Mouse (Mus musculus) B cell, adult 2 months (primary cell): ENCODE data around the gene Suco.

Experiments used
- DNase-seq, 2 experiments: peaks; one replicate each; pipeline ENCODE4 v3.0.0; 2022

The Suco gene

DNA sequence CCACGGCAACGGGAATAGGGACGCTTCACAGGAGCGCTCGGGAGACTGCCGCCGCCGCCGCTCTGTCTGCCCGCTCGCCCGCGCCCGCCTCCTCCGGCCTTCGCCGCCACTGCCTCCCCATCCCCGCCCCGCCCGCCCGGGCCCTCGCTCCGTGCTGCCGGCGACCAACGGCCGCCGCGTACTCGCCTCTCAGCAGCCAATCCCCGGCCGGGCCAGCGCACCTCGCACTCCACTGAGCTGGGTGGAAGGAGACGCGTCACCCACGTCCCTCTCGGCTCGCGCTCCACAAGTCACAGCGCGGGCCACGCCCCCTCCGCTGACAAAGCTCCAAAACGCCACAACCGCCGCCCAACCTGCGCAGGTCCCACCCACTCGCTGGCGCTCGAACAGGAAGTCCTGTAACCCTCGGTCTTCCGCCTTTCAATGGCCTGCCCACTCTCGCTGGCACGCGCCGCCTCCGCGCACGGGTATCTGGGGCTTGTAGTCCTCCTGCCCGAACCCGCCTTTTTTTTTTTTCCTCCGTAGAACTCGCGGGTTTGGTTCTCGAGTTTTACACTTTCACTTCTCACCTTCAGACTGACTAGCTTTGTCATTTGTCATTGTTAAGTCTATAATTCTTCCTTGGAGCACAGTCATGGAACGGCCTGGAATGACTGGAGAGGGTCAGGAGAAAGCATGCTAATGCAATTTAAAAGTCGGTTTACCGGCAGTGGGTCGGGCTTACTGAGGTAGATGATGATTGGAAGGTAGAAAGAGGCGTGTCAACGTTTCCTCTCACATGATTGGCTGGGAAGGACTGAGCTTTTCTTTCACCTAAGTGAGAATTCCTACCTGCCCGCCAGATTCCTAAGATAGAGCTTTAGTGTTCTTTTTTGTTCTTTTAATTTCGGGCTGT lies at the start of gene Suco:
TSS of gene Suco (minus strand) at position 130 of the 895 bp plus-strand sequence.
- peak; percentile 98 to 99 for DNase-seq

- DNase-seq = no peak
Measured at GRCm38 (mm10) chr1:161925281-161925805, 48.9 kb upstream of the Suco start.

DNA sequence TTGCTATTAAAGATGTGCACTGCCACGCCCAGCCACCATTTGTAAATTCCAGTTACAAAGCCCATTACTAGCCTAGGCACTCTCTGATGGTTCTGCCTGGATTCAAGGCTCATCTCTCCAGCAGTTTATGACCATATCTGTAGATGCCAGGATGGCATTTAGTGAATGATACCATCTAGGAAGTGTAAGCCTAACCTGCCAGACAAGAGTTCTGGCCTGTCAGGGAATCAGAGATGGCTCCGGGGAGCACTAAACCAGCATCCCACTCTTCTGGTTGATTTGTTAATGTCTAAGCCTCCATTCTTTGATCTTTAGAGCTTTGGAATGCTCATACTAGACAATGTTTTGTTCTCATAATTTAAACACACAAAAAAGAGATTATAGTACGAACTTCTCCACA lies 47.8 kb upstream of the Suco start:
- no peak for DNase-seq

DNA sequence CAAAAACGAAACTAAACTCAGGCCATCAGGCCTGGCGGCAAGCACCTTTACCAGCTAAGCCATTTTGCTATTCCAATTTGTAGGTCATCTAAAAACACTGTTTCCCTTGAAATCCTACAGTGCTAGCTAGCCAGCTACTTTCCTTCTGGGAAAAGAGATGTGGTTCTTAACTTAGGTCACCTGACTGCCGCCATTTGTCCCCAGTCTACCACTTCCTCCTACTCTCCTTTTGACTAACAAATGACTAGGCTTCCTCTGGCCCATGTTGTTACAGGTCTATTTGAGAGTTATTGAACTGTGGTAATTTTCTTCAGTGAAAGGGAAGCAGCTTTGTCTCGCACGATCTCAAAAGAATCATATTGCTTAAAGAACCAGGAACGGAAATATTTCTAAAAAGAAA lies 45.4 kb upstream of the Suco start:
- peak; percentile 28 to 41 for DNase-seq

DNA sequence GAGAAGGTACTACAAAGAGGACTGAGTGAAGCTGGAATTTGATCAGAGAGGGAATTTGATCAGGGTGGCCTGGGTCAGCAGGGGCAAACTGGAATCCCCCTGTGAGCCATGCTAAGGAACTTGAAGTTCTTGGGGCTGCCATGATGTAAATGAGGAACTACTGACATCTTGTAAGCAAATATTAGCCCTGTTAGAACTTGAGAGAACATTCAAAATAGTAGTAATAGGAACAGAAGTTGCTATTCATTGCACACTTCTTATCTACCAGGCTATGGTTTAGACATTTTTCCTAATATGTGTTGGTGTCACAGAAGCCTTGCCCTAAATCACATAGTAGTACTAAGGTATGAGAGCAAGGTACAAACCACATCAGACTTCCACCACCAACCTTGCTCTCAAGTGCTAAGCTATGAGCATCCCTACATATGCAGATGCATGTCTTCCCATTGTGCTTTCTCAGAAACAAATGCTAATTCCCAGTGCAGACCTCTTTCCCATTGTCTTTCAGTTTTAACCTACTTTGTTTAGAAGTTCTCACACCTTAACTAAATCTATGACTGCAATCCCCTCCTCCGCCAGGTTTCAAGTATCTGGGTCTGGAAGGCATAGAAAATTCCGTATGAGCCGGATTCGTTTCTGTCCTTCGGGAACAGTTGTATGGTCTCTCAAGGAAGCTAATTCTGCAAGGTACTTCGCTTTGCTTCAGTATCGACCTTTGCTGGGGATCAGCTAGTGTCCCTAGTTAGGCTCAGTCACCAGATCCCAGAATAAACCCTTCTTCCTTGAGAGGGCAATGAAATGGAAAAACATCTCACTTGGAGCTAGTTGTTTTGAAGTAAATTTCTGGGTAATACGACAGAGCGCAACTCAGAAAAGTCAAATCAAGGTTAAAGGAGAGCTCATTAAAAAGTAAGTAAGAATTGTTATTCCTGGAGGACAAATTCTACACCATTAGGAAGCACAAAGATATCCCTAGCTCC lies 44.3 kb upstream of the Suco start:
- no peak for DNase-seq

DNA sequence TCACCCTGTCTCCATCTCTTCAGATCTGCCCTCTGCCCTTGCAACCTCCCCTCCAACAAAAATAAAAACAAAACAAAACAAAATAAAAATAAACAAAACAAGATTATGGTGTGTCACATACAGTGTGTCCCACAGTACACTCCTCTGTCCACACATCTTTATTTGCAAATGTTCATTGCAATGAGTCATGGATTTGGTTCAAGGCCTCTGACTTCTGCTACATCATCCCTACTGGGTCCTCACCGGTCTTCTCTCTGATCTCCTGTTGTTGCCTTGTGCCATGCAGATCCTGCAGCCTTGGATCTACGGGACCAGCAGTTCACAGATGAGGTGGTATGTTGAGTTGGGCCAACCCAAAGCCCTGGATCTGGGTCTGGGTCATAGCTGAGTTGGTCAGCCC lies 43.1 kb upstream of the Suco start:
- DNase-seq = no peak

DNA sequence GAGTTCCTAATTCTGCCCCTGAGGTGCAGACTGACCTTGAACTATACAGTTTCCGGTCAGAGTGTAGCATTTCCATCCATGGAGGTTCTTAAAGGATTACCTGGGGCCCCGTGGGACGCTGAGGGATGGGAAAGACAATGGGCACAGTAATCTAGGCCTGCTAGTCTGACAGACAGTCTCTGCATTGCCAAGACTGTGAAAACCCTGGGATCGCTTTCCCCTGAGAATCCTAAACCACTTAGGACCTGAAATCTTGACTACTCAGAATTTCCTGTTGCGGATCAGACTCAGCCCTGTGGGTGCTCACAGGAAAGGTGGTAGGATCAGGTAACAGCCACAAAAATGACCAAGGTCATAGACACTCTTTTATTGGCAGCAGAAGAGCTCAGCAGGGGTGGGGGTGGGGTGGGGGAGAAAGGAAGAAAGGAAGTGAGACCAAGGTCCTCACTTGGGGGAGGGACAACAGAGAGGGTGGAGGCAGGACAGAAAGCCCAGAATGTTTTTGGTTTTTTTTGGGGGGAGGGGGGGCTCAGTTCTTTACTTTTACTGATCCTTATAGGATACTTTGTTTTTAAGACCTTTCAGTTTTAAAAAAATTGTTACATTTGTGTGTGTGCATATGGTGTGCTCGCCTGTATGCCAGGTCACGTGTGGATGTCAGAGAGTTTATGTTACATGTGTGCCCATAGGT lies 42.3 kb upstream of the Suco start:
- no peak for DNase-seq

GRCm38 (mm10) chr1:161917940-161918484 lies 41.5 kb upstream of the Suco start:
- DNase-seq = no peak

DNA sequence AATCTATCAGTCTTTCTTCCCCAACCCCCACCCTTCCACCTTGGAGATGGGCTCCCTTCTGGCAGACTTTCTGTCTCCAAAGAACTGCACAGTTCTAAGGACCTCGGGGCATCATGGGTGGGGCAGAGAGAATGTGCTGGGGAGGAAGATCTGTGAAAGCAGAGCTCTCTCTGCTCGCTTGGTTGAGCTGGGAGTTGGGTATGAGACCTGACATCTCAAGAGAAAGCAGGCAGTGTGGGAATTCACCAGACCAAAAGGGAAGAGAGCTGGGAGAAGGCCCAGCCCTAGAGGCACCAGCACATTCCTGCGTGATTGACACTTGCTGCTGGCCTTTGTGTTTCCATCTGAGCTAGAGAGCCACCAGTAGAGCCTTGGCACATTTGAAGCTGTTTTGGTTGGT lies 39.6 kb upstream of the Suco start:
- DNase-seq = no peak

DNA sequence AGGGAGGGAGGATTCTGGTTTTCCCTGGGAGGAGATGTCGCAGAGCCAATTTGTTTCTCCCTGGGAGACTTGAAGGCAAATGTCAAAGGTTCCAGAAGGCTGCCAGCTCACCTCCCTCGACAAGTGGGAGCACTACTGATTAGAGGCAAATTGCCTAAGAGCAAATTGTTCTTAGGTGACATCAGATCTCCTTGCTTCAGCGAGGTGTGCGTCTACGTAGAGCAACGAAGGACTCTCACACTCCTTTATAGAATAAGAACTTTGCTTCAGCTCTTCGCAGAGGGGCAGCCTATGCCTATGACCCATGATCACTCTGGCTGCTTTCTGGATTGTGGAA lies 37.1 kb upstream of the Suco start:
- no peak for DNase-seq

GRCm38 (mm10) chr1:161912940-161913647 lies 36.6 kb upstream of the Suco start:
- no peak for DNase-seq

GRCm38 (mm10) chr1:161909074-161909473 lies 32.6 kb upstream of the Suco start:
- no peak for DNase-seq

DNA sequence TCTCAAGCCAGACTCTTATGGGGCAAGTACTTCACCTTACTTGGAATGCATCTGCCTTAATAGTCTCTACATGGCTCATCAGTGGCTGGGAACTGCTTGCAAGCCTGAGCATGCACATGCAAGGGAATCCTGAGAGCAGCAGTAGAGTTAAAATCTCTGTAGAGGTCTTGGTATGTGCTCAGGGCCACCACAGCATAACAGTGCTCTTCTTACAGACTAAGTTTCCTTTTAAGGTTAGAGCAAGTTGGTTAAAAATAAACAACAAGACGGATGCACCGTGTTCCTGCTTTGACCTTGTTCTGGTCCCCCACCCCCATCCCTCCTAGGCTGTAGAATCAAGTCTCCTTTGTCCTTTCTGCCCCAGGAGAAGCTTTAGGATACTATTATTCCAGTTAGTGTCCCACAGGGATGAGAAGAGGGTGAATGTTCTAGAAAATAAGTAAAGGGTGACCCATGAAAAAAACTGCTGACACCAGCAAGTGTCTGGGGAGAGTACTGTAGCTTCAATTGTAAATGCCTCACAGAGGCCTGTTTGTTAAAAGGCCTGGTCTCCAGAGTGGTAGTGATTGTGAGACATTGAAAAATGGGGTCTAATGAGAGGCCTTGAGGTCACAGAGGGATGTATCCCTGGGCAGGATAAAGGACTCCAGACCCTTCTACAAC lies 31.4 kb upstream of the Suco start:
- no peak for DNase-seq

DNA sequence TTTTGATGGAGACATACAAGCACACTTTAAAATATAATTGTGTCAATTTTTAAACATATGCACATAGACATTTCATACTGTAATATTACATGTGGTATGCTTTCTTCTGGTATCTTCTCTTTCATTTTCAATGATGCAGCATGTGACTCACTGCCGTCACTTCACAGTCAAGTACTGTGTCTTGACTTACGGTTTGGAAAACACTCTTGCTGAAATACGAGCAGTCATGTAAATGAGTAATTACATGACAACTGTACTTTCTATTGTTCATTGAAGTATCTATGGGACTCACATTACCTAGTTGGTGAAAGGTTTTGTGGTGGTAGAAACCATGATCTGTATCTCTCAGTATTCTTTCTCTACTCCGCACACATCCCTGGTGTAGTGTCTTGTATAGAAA lies 30.6 kb upstream of the Suco start:
- no peak for DNase-seq

GRCm38 (mm10) chr1:161902692-161903452 lies 26.4 kb upstream of the Suco start:
- no peak for DNase-seq

DNA sequence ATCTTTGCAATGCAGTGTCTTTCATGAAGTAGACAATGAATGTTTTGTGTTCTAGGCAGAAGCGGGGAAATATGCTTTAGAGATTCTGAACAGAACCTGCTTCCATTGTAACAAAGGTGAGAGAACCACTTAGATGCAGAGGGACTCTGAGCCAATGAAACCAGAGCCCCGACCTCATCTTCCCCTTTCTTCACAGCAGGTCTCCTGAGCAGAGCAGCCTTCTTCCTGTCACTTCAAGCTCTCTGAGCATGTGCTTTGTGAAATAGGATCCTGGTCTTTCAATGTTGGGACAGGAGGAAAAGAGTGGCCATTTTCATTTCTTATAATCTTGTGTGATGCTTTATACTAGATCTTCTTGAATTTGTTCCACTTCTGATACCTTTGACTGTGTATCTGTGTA lies 23.6 kb upstream of the Suco start:
- DNase-seq = peak in 1 of 2 experiments; percentile 30

GRCm38 (mm10) chr1:161897235-161897634 lies 20.8 kb upstream of the Suco start:
- peak in 1 of 2 experiments; percentile 16 for DNase-seq

DNA sequence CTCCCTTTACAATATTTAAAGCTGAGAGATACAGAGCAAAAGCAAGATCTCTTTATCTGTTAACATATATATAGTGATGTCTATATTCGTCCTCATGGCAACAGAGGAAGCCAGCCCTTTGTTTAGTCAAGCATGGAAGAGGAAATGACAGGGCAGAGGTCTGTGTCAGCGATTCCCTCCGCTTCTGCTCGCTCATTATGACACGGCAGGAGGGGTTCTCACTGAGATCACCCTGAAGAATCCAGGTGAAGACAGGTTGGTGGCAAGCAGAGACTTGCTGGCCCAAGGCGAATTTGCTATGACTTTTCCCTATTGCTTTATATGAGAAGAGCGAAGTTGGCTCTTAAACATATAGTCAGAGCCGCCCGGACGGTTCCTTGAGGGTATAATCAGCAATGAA lies 19.6 kb upstream of the Suco start:
- peak; percentile 68 to 73 for DNase-seq

DNA sequence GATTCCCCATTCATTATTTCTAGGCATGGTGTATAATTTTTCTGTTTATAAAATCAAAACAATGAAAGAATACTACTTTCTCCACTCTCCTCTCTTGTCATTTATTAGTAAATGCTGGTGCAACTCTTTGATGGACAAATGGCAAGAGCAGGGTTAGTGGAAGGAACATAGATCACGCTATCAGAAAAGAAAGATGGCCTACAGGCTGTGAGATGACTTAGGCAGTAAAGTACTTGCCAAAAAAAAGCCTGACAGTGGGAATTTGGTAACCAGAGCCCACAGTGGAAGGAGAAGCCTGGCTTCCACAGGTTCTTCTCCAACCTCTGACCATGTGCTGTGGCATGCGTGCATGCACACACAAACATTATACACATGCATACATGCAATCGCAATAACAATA lies 18.5 kb upstream of the Suco start:
- DNase-seq = no peak

DNA sequence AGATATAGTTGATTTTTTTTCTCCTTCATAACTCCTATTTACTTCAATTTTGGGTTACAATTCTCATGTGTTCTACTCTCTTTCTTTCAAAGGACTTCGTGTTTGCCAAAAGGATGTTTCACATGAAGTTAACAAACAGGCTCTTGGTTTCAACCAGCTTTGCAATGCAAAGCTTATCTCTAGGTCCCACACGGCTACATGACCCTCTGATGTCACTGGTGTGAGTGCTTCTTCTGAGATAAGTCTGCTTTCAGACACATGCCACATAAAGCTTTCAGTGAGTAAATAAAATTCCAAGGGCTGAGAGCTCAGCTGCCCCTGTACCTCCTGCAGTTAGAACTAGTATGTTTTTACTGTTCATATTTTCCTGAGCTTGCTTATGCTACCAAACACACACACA lies 18.1 kb upstream of the Suco start:
- no peak for DNase-seq

DNA sequence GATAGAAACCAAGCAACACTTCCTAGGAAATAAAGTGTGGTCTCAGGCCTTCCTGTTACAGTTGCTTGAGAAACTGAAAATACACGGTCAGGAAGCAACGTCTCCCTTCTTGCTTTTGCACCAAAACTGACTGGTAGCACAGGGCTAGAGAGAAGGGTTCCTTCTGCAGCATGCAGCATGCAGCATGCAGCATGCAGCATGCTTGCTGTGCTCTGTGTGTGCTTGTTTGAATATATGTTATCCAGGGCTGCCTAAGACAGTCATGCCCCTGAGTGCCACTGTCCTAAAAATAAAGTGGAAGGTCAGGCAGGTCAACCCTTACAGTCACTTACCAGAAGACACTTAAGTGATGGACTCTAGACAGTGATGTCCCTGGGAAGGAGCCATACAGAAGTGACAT lies 17.6 kb upstream of the Suco start:
- DNase-seq = no peak
